Mouse (Mus musculus) limb, embryonic 11.5 days (tissue): ENCODE data around the gene Ykt6. TPM values are rescaled to one million over a fixed set of nuclear protein-coding genes. Genes with fewer than 3 reads are reported as not detected.
"Not testable (repeated sequence)": the region's sequence is repeated elsewhere in the genome, so short reads cannot be mapped to it uniquely, and the experiment has no call there.

Experiments
- ATAC-seq: fragments of 200-750 bp; cut with Nextera tagmentation; 2 replicates; pipeline ENCODE4 v1.8.0; 2017; ENCODE audit warnings: low read depth; ENCODE audit not compliant: insufficient number of reproducible peaks, low FRiP score, low TSS enrichment
- DNase-seq: peaks from one replicate; pipeline ENCODE4 v3.0.0-alpha.2; 2015; ENCODE audit warnings: low spot score
- H3K27ac ChIP-seq: fragments of 300-500 bp; sonication (generic); replicated peaks from 2 replicates; pipeline ENCODE4 v1.5.1; 2014; ENCODE audit warnings: low read depth, mild to moderate bottlenecking, low read length
- H3K27me3 ChIP-seq: fragments of 300-500 bp; sonication (generic); 2 replicates; pipeline ENCODE4 v1.6.1; 2014; ENCODE audit warnings: mild to moderate bottlenecking, low read length, mixed read lengths; ENCODE audit not compliant: control insufficient read depth, insufficient read depth
- H3K36me3 ChIP-seq: fragments of 300-500 bp; sonication (generic); 2 replicates; pipeline ENCODE4 v1.6.1; 2014; ENCODE audit warnings: mild to moderate bottlenecking, low read length, moderate library complexity, mixed read lengths; ENCODE audit not compliant: control insufficient read depth, insufficient read depth
- H3K4me1 ChIP-seq: fragments of 300-500 bp; sonication (generic); 2 replicates; pipeline ENCODE4 v1.6.1; 2014; ENCODE audit warnings: low read length, mixed read lengths; ENCODE audit not compliant: control insufficient read depth, insufficient read depth
- H3K4me2 ChIP-seq: fragments of 300-500 bp; sonication (generic); 2 replicates; pipeline ENCODE4 v1.6.1; 2014; ENCODE audit warnings: low read depth, mild to moderate bottlenecking, moderate library complexity; ENCODE audit not compliant: severe bottlenecking
- H3K4me3 ChIP-seq: fragments of 300-500 bp; sonication (generic); 2 replicates; pipeline ENCODE4 v1.5.1; 2014; ENCODE audit warnings: low read depth, low read length
- H3K9ac ChIP-seq: fragments of 300-500 bp; sonication (generic); 2 replicates; pipeline ENCODE4 v1.6.1; 2014; ENCODE audit warnings: mild to moderate bottlenecking, low read length
- H3K9me3 ChIP-seq: fragments of 300-500 bp; sonication (generic); 2 replicates; pipeline ENCODE4 v1.6.1; 2016; ENCODE audit warnings: low read length; ENCODE audit not compliant: control insufficient read depth
- WGBS: fragments of 180-500 bp; shearing (Covaris S2); extraction: QIAGEN DNeasy Blood & Tissue Kit; methylation state at CpG from one replicate; pipeline ENCODE4 v1.1.7; 2014; 5-methylcytosine and 5-hydroxymethylcytosine counted together
- polyA plus RNA-seq: library from polyadenylated mRNA; unstranded; fragments of >200 nt; fragmentation: Nextera tagmentation; extraction: Ambion mirVana; gene quantifications from 2 replicates; pipeline ENCODE4 v1.2.1, GENCODE M21; 2014

The Ykt6 gene
- polyA plus RNA-seq, 1 experiment from 2014 or later, result 29.0 TPM

DNA sequence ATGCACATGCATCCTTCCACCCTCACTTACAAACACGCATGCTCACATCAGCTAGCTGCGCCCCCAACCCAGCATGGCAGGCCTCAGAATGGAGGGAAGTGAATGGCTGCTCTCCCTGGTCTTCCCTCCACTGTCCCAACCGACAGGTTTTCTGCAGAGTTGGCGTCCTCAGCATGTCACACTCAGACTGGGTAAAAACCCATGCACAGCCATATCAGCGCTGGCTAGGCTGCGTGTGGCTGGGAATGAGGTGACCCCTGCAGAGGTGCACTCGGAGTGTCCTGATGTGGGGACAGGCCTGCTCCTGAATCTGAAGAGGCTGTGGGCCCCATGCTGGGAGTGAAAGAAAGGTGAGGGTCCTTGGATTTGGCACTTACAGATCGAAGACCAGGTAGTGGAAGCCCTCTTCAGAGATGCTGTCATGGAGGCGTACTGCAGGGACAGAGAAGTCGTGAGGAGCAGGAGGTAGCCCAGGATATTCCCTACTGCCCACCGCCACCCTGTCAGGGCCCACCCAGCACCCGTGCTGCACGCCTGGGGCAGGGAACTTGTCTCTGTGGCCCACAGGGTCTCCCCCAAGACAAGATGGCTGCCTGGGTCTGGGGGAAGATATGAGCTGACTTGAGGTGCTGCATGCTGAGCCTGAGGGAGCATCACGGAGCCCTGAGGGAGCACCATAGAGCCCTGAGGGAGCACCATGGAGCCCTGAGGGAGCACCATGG is 45.6 kb downstream of the Ykt6 start:
- DNase-seq (peak; percentile 22), ATAC-seq (peak; percentile 14; the same call in 1 of the 2 replicates)
- no peaks in the 10 kb centered on the region for H3K36me3 ChIP-seq
- peaks cover 15% of the 10 kb centered on the region for H3K4me1 ChIP-seq
- peaks cover 5% of the 10 kb centered on the region; the same call in 1 of the 2 replicates for H3K27me3 ChIP-seq
- WGBS, result 79% methylated on average over 14 of the region's 14 CpGs
- no peak overlapping the region; the same call in 1 of the 2 replicates for H3K9ac ChIP-seq
- no peaks in the 10 kb centered on the region for H3K9me3 ChIP-seq
- no peak overlapping the region for H3K27ac ChIP-seq
- no peak overlapping the region for H3K4me2 ChIP-seq
- H3K4me3 ChIP-seq, result no peak overlapping the region

GRCm38 (mm10) chr11:6001981-6002649 is 46.6 kb downstream of the Ykt6 start:
- DNase-seq, result no peak
- Histone ChIP-seq H3K9ac (no peak overlapping the region), H3K4me1 (peaks cover 15% of the 10 kb centered on the region), H3K36me3 (no peaks in the 10 kb centered on the region), H3K9me3 (no peaks in the 10 kb centered on the region), H3K27me3 (peaks cover 5% of the 10 kb centered on the region; the same call in 1 of the 2 replicates), H3K4me3 (no peak overlapping the region), H3K27ac (no peak overlapping the region), H3K4me2 (no peak overlapping the region)
- 81% methylated on average over 9 of the region's 9 CpGs for WGBS
- ATAC-seq, result no peak

DNA sequence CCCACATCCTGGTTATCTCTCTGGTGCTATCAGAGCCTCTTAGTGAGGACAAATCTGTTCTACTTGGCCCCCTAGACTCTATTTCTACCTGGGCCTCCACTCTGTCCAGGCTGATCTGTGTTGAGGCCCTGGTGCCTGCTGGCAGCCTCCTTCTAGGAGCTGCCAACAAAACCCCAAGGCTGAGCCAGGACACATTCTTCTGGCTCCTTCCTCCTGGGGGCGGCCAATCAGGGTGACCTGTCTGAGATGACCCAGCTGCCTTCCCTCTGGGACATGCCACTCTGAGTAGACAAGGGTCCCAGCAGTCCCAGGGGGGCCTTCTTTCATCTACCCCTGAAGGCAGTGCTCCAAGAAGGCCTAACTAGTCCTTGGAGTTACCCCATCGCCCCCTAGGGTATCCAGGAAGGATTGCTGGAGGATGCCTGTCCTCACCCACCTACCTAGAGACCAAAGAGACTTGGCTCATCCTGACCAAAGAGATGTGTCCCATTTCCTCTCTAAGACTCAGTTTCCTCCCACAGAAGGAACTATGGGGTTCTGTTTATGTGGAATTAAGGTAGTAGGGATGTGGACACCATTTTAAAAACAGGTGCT is 47.6 kb downstream of the Ykt6 start:
- peaks cover 5% of the 10 kb centered on the region; the same call in 1 of the 2 replicates for H3K27me3 ChIP-seq
- ATAC-seq (no peak), DNase-seq (no peak)
- 29% methylated on average over 2 of the region's 2 CpGs for WGBS
- peaks cover 15% of the 10 kb centered on the region for H3K4me1 ChIP-seq
- H3K9ac ChIP-seq, result no peak overlapping the region
- no peaks in the 10 kb centered on the region for H3K36me3 ChIP-seq
- H3K4me3 ChIP-seq, result no peak overlapping the region
- no peak overlapping the region for H3K27ac ChIP-seq
- H3K4me2 ChIP-seq, result no peak overlapping the region
- H3K9me3 ChIP-seq, result no peaks in the 10 kb centered on the region

- not testable (repeated sequence) for DNase-seq, H3K9ac ChIP-seq, H3K27ac ChIP-seq, H3K36me3 ChIP-seq, H3K4me3 ChIP-seq, H3K4me2 ChIP-seq, H3K27me3 ChIP-seq, H3K9me3 ChIP-seq, ATAC-seq, H3K4me1 ChIP-seq
- 30% methylated on average over 1 of the region's 4 CpGs for WGBS
Measured at GRCm38 (mm10) chr11:6005374-6006043, 50.0 kb downstream of the Ykt6 start.

DNA sequence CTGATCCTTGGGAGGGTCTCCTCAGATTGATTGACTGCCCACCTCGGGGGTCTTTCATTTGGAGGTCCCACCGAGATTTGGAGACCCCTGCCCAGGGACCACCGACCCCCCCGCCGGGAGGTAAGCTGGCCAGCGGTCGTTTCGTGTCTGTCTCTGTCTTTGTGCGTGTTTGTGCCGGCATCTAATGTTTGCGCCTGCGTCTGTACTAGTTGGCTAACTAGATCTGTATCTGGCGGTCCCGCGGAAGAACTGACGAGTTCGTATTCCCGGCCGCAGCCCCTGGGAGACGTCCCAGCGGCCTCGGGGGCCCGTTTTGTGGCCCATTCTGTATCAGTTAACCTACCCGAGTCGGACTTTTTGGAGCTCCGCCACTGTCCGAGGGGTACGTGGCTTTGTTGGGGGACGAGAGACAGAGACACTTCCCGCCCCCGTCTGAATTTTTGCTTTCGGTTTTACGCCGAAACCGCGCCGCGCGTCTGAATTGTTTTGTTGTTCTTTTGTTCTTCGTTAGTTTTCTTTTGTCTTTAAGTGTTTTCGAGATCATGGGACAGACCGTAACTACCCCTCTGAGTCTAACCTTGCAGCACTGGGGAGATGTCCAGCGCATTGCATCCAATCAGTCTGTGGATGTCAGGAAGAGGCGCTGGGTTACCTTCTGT is 51.0 kb downstream of the Ykt6 start:
- WGBS, result 2% methylated on average over 31 of the region's 44 CpGs
- not testable (repeated sequence) for H3K27me3 ChIP-seq, H3K9me3 ChIP-seq

GRCm38 (mm10) chr11:6007010-6007778 is 51.7 kb downstream of the Ykt6 start:
- H3K4me1 ChIP-seq, H3K36me3 ChIP-seq, H3K9me3 ChIP-seq, ATAC-seq, H3K9ac ChIP-seq, H3K27me3 ChIP-seq, H3K27ac ChIP-seq: not testable (repeated sequence)
- peak; percentile 34 for DNase-seq
- Histone ChIP-seq H3K4me3 (peak overlapping the region; percentile 26), H3K4me2 (peak overlapping the region; percentile 39)
- WGBS, result 2% methylated on average over 21 of the region's 49 CpGs

More for the DNA sequence above, 51.0 kb downstream of the Ykt6 start:
- H3K9ac ChIP-seq, H3K36me3 ChIP-seq, ATAC-seq, DNase-seq, H3K27ac ChIP-seq, H3K4me1 ChIP-seq: not testable (repeated sequence)
- peak overlapping the region; percentile 26 for H3K4me3 ChIP-seq
- peak overlapping the region; percentile 39 for H3K4me2 ChIP-seq

GRCm38 (mm10) chr11:6007779-6008128 is 52.3 kb downstream of the Ykt6 start:
- not testable (repeated sequence) for H3K27ac ChIP-seq, ATAC-seq, H3K4me2 ChIP-seq, H3K9ac ChIP-seq, H3K4me3 ChIP-seq, H3K27me3 ChIP-seq, H3K36me3 ChIP-seq, DNase-seq, H3K9me3 ChIP-seq, H3K4me1 ChIP-seq
- 20% methylated on average over 11 of the region's 13 CpGs for WGBS
